Mouse (Mus musculus) heart, postnatal 14 days (tissue): ENCODE measurements around the gene Itgb1bp1. TPM values are rescaled to one million over a fixed set of nuclear protein-coding genes. Genes with fewer than 3 reads are reported as not detected.

Source experiments
- DNase-seq, 2 experiments: peaks; one replicate each; pipeline ENCODE4 v3.0.0; 2021 to 2022
- intact Hi-C: fragments of 180-260 bp; cut with DNase I; formaldehyde crosslinking; loops from one replicate; pipeline ENCODE4 v1.15.1; 2025
- total RNA-seq, 2 experiments: library from RNA; stranded (reverse); gene quantifications; 2 replicates each; pipeline ENCODE4 v1.2.3; 2021

Gene Itgb1bp1
- total RNA-seq, 2 experiments from 2014 or later = 34.6 to 43.8 TPM

- intact Hi-C loops = loop anchor here (2.0 to 10.0 kb wide), 2 partner anchors 36 to 148 kb away; no protein-coding TSS in a partner anchor
- DNase-seq = no peak
Measured at GRCm38 (mm10) chr12:21263256-21263655, 22.8 kb downstream of the Itgb1bp1 start.

- intact Hi-C loops = loop anchor here (10.0 kb wide), 1 partner anchor 147 kb away; no protein-coding TSS in a partner anchor
Measured at GRCm38 (mm10) chr12:21261521-21261920, 24.6 kb downstream of the Itgb1bp1 start.

GRCm38 (mm10) chr12:21260494-21261256 is 25.4 kb downstream of the Itgb1bp1 start:
- intact Hi-C loops = loop anchor here (10.0 kb wide), 1 partner anchor 146 kb away; no protein-coding TSS in a partner anchor

More at GRCm38 (mm10) chr12:21261521-21261920, 24.6 kb downstream of the Itgb1bp1 start:
- no peak for DNase-seq

GRCm38 (mm10) chr12:21247711-21248392 is 38.2 kb downstream of the Itgb1bp1 start:
- DNase-seq = no peak
- intact Hi-C loops = no loop called here

More at GRCm38 (mm10) chr12:21260494-21261256, 25.4 kb downstream of the Itgb1bp1 start:
- DNase-seq = peak in 1 of 2 experiments; percentile 19

- DNase-seq = no peak
- intact Hi-C loops = no loop called here
Measured at GRCm38 (mm10) chr12:21244375-21244960, 41.6 kb downstream of the Itgb1bp1 start.

- DNase-seq = no peak
- intact Hi-C loops = no loop called here
Measured at GRCm38 (mm10) chr12:21241965-21242364, 44.1 kb downstream of the Itgb1bp1 start.

- DNase-seq = no peak
- intact Hi-C loops = no loop called here
Measured at GRCm38 (mm10) chr12:21234560-21234959, 51.5 kb downstream of the Itgb1bp1 start.

GRCm38 (mm10) chr12:21233727-21234126 is 52.4 kb downstream of the Itgb1bp1 start:
- no peak for DNase-seq
- intact Hi-C loops = no loop called here

GRCm38 (mm10) chr12:21229076-21229918 is 56.8 kb downstream of the Itgb1bp1 start:
- DNase-seq = no peak
- intact Hi-C loops = no loop called here

GRCm38 (mm10) chr12:21228650-21229049 is 57.4 kb downstream of the Itgb1bp1 start:
- intact Hi-C loops = loop anchor here (1.0 kb wide), 1 partner anchor 117 kb away; no protein-coding TSS in a partner anchor
- no peak for DNase-seq

GRCm38 (mm10) chr12:21227076-21227980 is 58.8 kb downstream of the Itgb1bp1 start:
- DNase-seq = peak; percentile 74 to 79
- intact Hi-C loops = loop anchor here (2.0 kb wide), 1 partner anchor 35 kb away; no protein-coding TSS in a partner anchor

- no peak for DNase-seq
Measured at GRCm38 (mm10) chr12:21226316-21226715, 59.8 kb downstream of the Itgb1bp1 start.

GRCm38 (mm10) chr12:21225358-21225757 is 60.7 kb downstream of the Itgb1bp1 start:
- intact Hi-C loops = no loop called here

More at GRCm38 (mm10) chr12:21226316-21226715, 59.8 kb downstream of the Itgb1bp1 start:
- intact Hi-C loops = loop anchor here (2.0 kb wide), 1 partner anchor 36 kb away; no protein-coding TSS in a partner anchor

GRCm38 (mm10) chr12:21223923-21224322 is 62.2 kb downstream of the Itgb1bp1 start:
- intact Hi-C loops = no loop called here
- DNase-seq = no peak

More at GRCm38 (mm10) chr12:21225358-21225757, 60.7 kb downstream of the Itgb1bp1 start:
- DNase-seq = no peak

- intact Hi-C loops = no loop called here
- DNase-seq = no peak
Measured at GRCm38 (mm10) chr12:21220596-21220995, 65.5 kb downstream of the Itgb1bp1 start.

- no peak for DNase-seq
- intact Hi-C loops = no loop called here
Measured at GRCm38 (mm10) chr12:21217776-21218444, 68.2 kb downstream of the Itgb1bp1 start.

GRCm38 (mm10) chr12:21214551-21215165 is 71.4 kb downstream of the Itgb1bp1 start:
- intact Hi-C loops = no loop called here

GRCm38 (mm10) chr12:21212876-21213275 is 73.2 kb downstream of the Itgb1bp1 start:
- DNase-seq = no peak
- intact Hi-C loops = no loop called here

More at GRCm38 (mm10) chr12:21214551-21215165, 71.4 kb downstream of the Itgb1bp1 start:
- no peak for DNase-seq
